In genomic region chr17:27565163-27565941, GRCm38 (mm10) we compare ENCODE assay signal across 8 mouse cellular contexts. TPM values are rescaled to one million over a fixed set of nuclear protein-coding genes. Genes with fewer than 3 reads are reported as not detected.
DNase-seq lines count a peak whose midpoint lies in the region; ATAC-seq and TF ChIP-seq lines count a peak whose summit lies in the region.

Gene AI413582, minus strand, starts transcription at chr17:27565756.

- no peaks in the 10 kb centered on the region for H3K9me3 ChIP-seq in embryonic facial prominence, embryonic 12.5 days
- no peaks in the 10 kb centered on the region for H3K9me3 ChIP-seq in limb, embryonic 11.5 days (ENCODE audit: control insufficient read depth, low read length)
- no peaks in the 10 kb centered on the region for H3K9me3 ChIP-seq in midbrain, embryonic 13.5 days

- peak within 1 kb of the TSS; percentile 57 for H3K9ac ChIP-seq in embryonic facial prominence, embryonic 12.5 days
- H3K9ac ChIP-seq in limb, embryonic 11.5 days (ENCODE audit: low read length), result peak within 1 kb of the TSS; percentile 65
- peak within 1 kb of the TSS; percentile 80 for H3K9ac ChIP-seq in midbrain, embryonic 13.5 days (replicated peaks)

- H3K4me3 ChIP-seq in embryonic facial prominence, embryonic 12.5 days, result peak within 1 kb of the TSS; percentile 57
- peak within 1 kb of the TSS; percentile 77 for H3K4me3 ChIP-seq in kidney, adult 2 months (ENCODE audit: insufficient read depth, low read depth, low read length)
- peak within 1 kb of the TSS; percentile 45 for H3K4me3 ChIP-seq in limb, embryonic 11.5 days (ENCODE audit: low read depth, low read length)
- peak within 1 kb of the TSS; percentile 68 for H3K4me3 ChIP-seq in midbrain, embryonic 13.5 days (replicated peaks)
- H3K4me3 ChIP-seq in small intestine, adult 2 months (ENCODE audit: low read depth, low read length), result peak within 1 kb of the TSS; percentile 76

- under 1% methylated on average over 58 of the region's 58 CpGs for WGBS in embryonic facial prominence, embryonic 12.5 days
- WGBS in kidney, adult 2 months, result under 1% methylated on average over 58 of the region's 58 CpGs
- under 1% methylated on average over 51 of the region's 58 CpGs for WGBS in limb, embryonic 11.5 days
- WGBS in midbrain, embryonic 13.5 days, result under 1% methylated on average over 57 of the region's 58 CpGs
- under 1% methylated on average over 58 of the region's 58 CpGs for WGBS in small intestine, adult 2 months

- peak; percentile 94 for DNase-seq in 3134 (ENCODE audit: extremely low read depth, insufficient read length, low spot score)
- peak; percentile 96 to 97 for DNase-seq in adrenal gland, postnatal 36 days
- peak; percentile 96 to 98 for DNase-seq in heart, adult 18-20 months
- peak; percentile 98 for DNase-seq in kidney, adult 2 months
- DNase-seq in limb, embryonic 11.5 days (ENCODE audit: low spot score), result peak; percentile 98

- peaks cover 17% of the 10 kb centered on the region for H3K4me1 ChIP-seq in embryonic facial prominence, embryonic 12.5 days
- no peaks in the 10 kb centered on the region; the same call in 1 of the 2 replicates for H3K4me1 ChIP-seq in kidney, adult 2 months (ENCODE audit: control insufficient read depth, insufficient read depth, low read length)
- H3K4me1 ChIP-seq in limb, embryonic 11.5 days (ENCODE audit: control insufficient read depth, insufficient read depth, low read length), result peaks cover 20% of the 10 kb centered on the region
- peaks cover 36% of the 10 kb centered on the region for H3K4me1 ChIP-seq in midbrain, embryonic 13.5 days (replicated peaks)
- H3K4me1 ChIP-seq in small intestine, adult 2 months (ENCODE audit: control insufficient read depth, insufficient read depth, insufficient read length, low read length), result peaks cover 11% of the 10 kb centered on the region

- peaks cover 12% of the 10 kb centered on the region; the same call in 1 of the 2 replicates for H3K36me3 ChIP-seq in embryonic facial prominence, embryonic 12.5 days
- no peaks in the 10 kb centered on the region for H3K36me3 ChIP-seq in kidney, adult 2 months (ENCODE audit: control insufficient read depth, insufficient read depth, low read length)
- H3K36me3 ChIP-seq in limb, embryonic 11.5 days (ENCODE audit: control insufficient read depth, insufficient read depth, low read length), result peaks cover 13% of the 10 kb centered on the region; the same call in 1 of the 2 replicates
- peaks cover 10% of the 10 kb centered on the region for H3K36me3 ChIP-seq in midbrain, embryonic 13.5 days
- H3K36me3 ChIP-seq in small intestine, adult 2 months (ENCODE audit: control insufficient read depth, insufficient read depth, low read length), result peaks cover 6% of the 10 kb centered on the region

- peak; percentile 77 for TF ChIP-seq CTCF in kidney, adult 2 months (conservative IDR thresholded peaks at IDR 0.05; ENCODE audit: insufficient read depth, insufficient read length, low read depth, low read length)
- peak; percentile 78 for TF ChIP-seq CTCF in small intestine, adult 2 months (IDR thresholded peaks at IDR 0.05; ENCODE audit: extremely low read depth, insufficient read length, insufficient replicate concordance, low read depth, low read length)

- TF ChIP-seq POLR2A in kidney, adult 2 months (IDR thresholded peaks at IDR 0.05; ENCODE audit: low read depth, low read length), result peak; percentile 39
- peak; percentile 72; the same call in 1 of the 2 replicates for TF ChIP-seq POLR2A in small intestine, adult 2 months (IDR thresholded peaks at IDR 0.05; ENCODE audit: low read depth, low read length)

- no peak within 1 kb of the TSS; the same call in 1 of the 2 replicates for H3K27ac ChIP-seq in embryonic facial prominence, embryonic 12.5 days
- no peak within 1 kb of the TSS for H3K27ac ChIP-seq in kidney, adult 2 months (ENCODE audit: insufficient read depth, low read depth, low read length)
- H3K27ac ChIP-seq in limb, embryonic 11.5 days (replicated peaks; ENCODE audit: low read depth, low read length), result no peak within 1 kb of the TSS; the same call in 1 of the 2 replicates
- peak within 1 kb of the TSS; percentile 59 for H3K27ac ChIP-seq in midbrain, embryonic 13.5 days
- H3K27ac ChIP-seq in small intestine, adult 2 months (ENCODE audit: insufficient read depth, low read depth, low read length), result no peak within 1 kb of the TSS

- ATAC-seq in embryonic facial prominence, embryonic 12.5 days (ENCODE audit: insufficient number of reproducible peaks, insufficient read depth, low FRiP score, low TSS enrichment), result peak; percentile 87
- peak; percentile 83 for ATAC-seq in limb, embryonic 11.5 days (ENCODE audit: insufficient number of reproducible peaks, low FRiP score, low TSS enrichment, low read depth)
- peak; percentile 95 for ATAC-seq in midbrain, embryonic 13.5 days

- H3K27me3 ChIP-seq in embryonic facial prominence, embryonic 12.5 days, result no peaks in the 10 kb centered on the region
- H3K27me3 ChIP-seq in kidney, adult 2 months (replicated peaks; ENCODE audit: control insufficient read depth, insufficient read depth, low read length), result no peaks in the 10 kb centered on the region
- no peaks in the 10 kb centered on the region for H3K27me3 ChIP-seq in limb, embryonic 11.5 days (ENCODE audit: control insufficient read depth, insufficient read depth, low read length)
- H3K27me3 ChIP-seq in midbrain, embryonic 13.5 days, result no peaks in the 10 kb centered on the region
- no peaks in the 10 kb centered on the region for H3K27me3 ChIP-seq in small intestine, adult 2 months (ENCODE audit: control insufficient read depth, insufficient read depth, low read length)

- peak within 1 kb of the TSS; percentile 84 for H3K4me2 ChIP-seq in embryonic facial prominence, embryonic 12.5 days (replicated peaks)
- peak within 1 kb of the TSS; percentile 91 for H3K4me2 ChIP-seq in limb, embryonic 11.5 days (ENCODE audit: low read depth, severe bottlenecking)
- peak within 1 kb of the TSS; percentile 90 for H3K4me2 ChIP-seq in midbrain, embryonic 13.5 days (replicated peaks)

RNA-seq across cellular contexts. Expression of gene AI413582, which starts in this region (rescaled TPM):
- 10 to 100 TPM; 20.0 to 22.9 TPM for total RNA-seq in adrenal gland, postnatal 36 days (2021)
- 18.2 and 20.3 TPM in 2 replicates for polyA plus RNA-seq in embryonic facial prominence, embryonic 12.5 days (2016; fragmentation: Nextera tagmentation; extraction: Ambion mirVana)
- total RNA-seq in heart, adult 18-20 months (2021), result 10 to 100 TPM in 1 of 2 experiments, 1 to 10 TPM in 1; 9.3 to 10.6 TPM
- 41.7 and 55.7 TPM in 2 replicates for polyA plus RNA-seq in kidney, adult 2 months (2012; rRNA removed)
- polyA plus RNA-seq in limb, embryonic 11.5 days (2014; fragmentation: Nextera tagmentation; extraction: Ambion mirVana), result 11.0 and 11.4 TPM in 2 replicates
- polyA plus RNA-seq in midbrain, embryonic 13.5 days (2015; fragmentation: Nextera tagmentation; extraction: Ambion mirVana), result 33.4 and 36.8 TPM in 2 replicates
- polyA plus RNA-seq in small intestine, adult 2 months (2012; rRNA removed), result 21.6 and 34.7 TPM in 2 replicates
